In genomic region chr8:87234336-87234735, GRCm38 (mm10) we compare ENCODE assay signal across 13 mouse cellular contexts.
DNase-seq lines count a peak whose midpoint lies in the region; ATAC-seq and TF ChIP-seq lines count a peak whose summit lies in the region.
"Had no signal": no experiment of that assay in that cellular context is flagged by ENCODE, and none has a peak within 500 bp of the region (broad histone marks: within the 10 kb centered on the region; RNA-seq: fewer than 3 reads in every experiment).

No protein-coding gene starts in this region.

- no peaks in the 10 kb centered on the region for H3K79me2 ChIP-seq in heart, adult 2 months (replicated peaks; ENCODE audit: control insufficient read depth, insufficient read depth, low read length)

- no peaks in the 10 kb centered on the region for H3K27me3 ChIP-seq in kidney, embryonic 14.5 days (ENCODE audit: control insufficient read depth, insufficient read depth, low read length)
- no peaks in the 10 kb centered on the region for H3K27me3 ChIP-seq in hindbrain, embryonic 16.5 days (replicated peaks; ENCODE audit: control insufficient read depth, insufficient read depth, low read length)
- H3K27me3 ChIP-seq in neural tube, embryonic 15.5 days (replicated peaks) = no peaks in the 10 kb centered on the region
- H3K27me3 ChIP-seq in heart, adult 2 months (ENCODE audit: control insufficient read depth, insufficient read depth, low read length) = no peaks in the 10 kb centered on the region
- H3K27me3 ChIP-seq in intestine, embryonic 16.5 days (replicated peaks; ENCODE audit: control insufficient read depth, insufficient read depth, low read length) = no peaks in the 10 kb centered on the region
- H3K27me3 ChIP-seq: liver, embryonic 15.5 days had no signal

- H3K27ac ChIP-seq in kidney, embryonic 14.5 days (ENCODE audit: low read depth, low read length) = no peak overlapping the region
- 0 out of 2 replicates have a peak overlapping the region, but pooled peaks have one; percentile 9 for H3K27ac ChIP-seq in hindbrain, embryonic 16.5 days (ENCODE audit: low read depth, low read length)
- H3K27ac ChIP-seq in neural tube, embryonic 15.5 days (replicated peaks) = peak overlapping the region; percentile 37; the same call in 1 of the 2 replicates
- no peak overlapping the region for H3K27ac ChIP-seq in heart, adult 2 months
- H3K27ac ChIP-seq in intestine, embryonic 16.5 days (ENCODE audit: low read length) = no peak overlapping the region
- H3K27ac ChIP-seq: embryonic facial prominence, embryonic 10.5 days; heart, embryonic 13.5 days; liver, embryonic 15.5 days had no signal

- TF ChIP-seq POLR2A in heart, adult 2 months (IDR thresholded peaks at IDR 0.05; ENCODE audit: insufficient read depth, low read depth, low read length) = no peak

- 78% methylated on average over 5 of the region's 5 CpGs for WGBS in kidney, embryonic 14.5 days
- 25% methylated on average over 5 of the region's 5 CpGs for WGBS in hindbrain, embryonic 16.5 days
- WGBS in neural tube, embryonic 15.5 days = 51% methylated on average over 5 of the region's 5 CpGs
- 73% methylated on average over 5 of the region's 5 CpGs for WGBS in heart, adult 2 months
- WGBS in intestine, embryonic 16.5 days = 82% methylated on average over 5 of the region's 5 CpGs

- no peaks in the 10 kb centered on the region for H3K36me3 ChIP-seq in kidney, embryonic 14.5 days (ENCODE audit: control insufficient read depth, insufficient read depth, low read length)
- no peaks in the 10 kb centered on the region for H3K36me3 ChIP-seq in hindbrain, embryonic 16.5 days (ENCODE audit: control insufficient read depth, insufficient read depth, low read length)
- no peaks in the 10 kb centered on the region for H3K36me3 ChIP-seq in neural tube, embryonic 15.5 days
- H3K36me3 ChIP-seq in heart, adult 2 months (ENCODE audit: control insufficient read depth, insufficient read depth, low read length) = no peaks in the 10 kb centered on the region
- no peaks in the 10 kb centered on the region for H3K36me3 ChIP-seq in intestine, embryonic 16.5 days (ENCODE audit: control insufficient read depth, insufficient read depth, low read length)
- H3K36me3 ChIP-seq: embryonic facial prominence, embryonic 10.5 days; heart, embryonic 13.5 days; liver, embryonic 15.5 days had no signal

- no peak overlapping the region for H3K9ac ChIP-seq in kidney, embryonic 14.5 days (ENCODE audit: low read depth, low read length)
- H3K9ac ChIP-seq in hindbrain, embryonic 16.5 days (ENCODE audit: low read depth, low read length) = no peak overlapping the region
- no peak overlapping the region for H3K9ac ChIP-seq in neural tube, embryonic 15.5 days (replicated peaks)
- H3K9ac ChIP-seq in heart, adult 2 months (ENCODE audit: low read depth, low read length) = no peak overlapping the region
- H3K9ac ChIP-seq in intestine, embryonic 16.5 days (ENCODE audit: low read depth, low read length) = no peak overlapping the region
- H3K9ac ChIP-seq: heart, embryonic 13.5 days; liver, embryonic 15.5 days had no signal

- no peak for DNase-seq in kidney, adult 11 months
- peak; percentile 92 to 95 for DNase-seq in cerebellum, postnatal 10 days
- DNase-seq in adrenal gland, adult (ENCODE audit: inconsistent age in 2 of 2, low spot score in 1 of 2) = no peak
- DNase-seq in heart, adult 2 months = no peak
- DNase-seq: adrenal gland, postnatal 14 days; thymus, postnatal 36 days had no signal

- peaks cover 10% of the 10 kb centered on the region; the same call in 1 of the 2 replicates for H3K4me1 ChIP-seq in kidney, embryonic 14.5 days (ENCODE audit: control insufficient read depth, insufficient read depth, low read length)
- peaks cover 38% of the 10 kb centered on the region for H3K4me1 ChIP-seq in hindbrain, embryonic 16.5 days (ENCODE audit: control insufficient read depth, insufficient read depth, low read depth, low read length)
- peaks cover 44% of the 10 kb centered on the region for H3K4me1 ChIP-seq in neural tube, embryonic 15.5 days
- no peaks in the 10 kb centered on the region for H3K4me1 ChIP-seq in heart, adult 2 months (ENCODE audit: control insufficient read depth, insufficient read depth, low read length)
- H3K4me1 ChIP-seq in intestine, embryonic 16.5 days (ENCODE audit: control insufficient read depth, insufficient read depth, low read length) = 0 out of 2 replicates have a peak, but pooled peaks cover 5% of the 10 kb centered on the region
- H3K4me1 ChIP-seq: liver, embryonic 15.5 days had no signal

- ATAC-seq in kidney, embryonic 14.5 days (ENCODE audit: low FRiP score, low TSS enrichment) = 0 out of 2 replicates have a peak, but pooled peaks have one; percentile 16
- peak; percentile 32 for ATAC-seq in hindbrain, embryonic 16.5 days
- no peak for ATAC-seq in neural tube, embryonic 15.5 days (ENCODE audit: low FRiP score)
- no peak for ATAC-seq in intestine, embryonic 16.5 days

- TF ChIP-seq CTCF in heart, adult 2 months (IDR thresholded peaks at IDR 0.05) = no peak

- no peaks in the 10 kb centered on the region for H3K9me3 ChIP-seq in kidney, embryonic 14.5 days (ENCODE audit: control insufficient read depth, low read length)
- no peaks in the 10 kb centered on the region for H3K9me3 ChIP-seq in hindbrain, embryonic 16.5 days (ENCODE audit: control insufficient read depth, low read length)
- H3K9me3 ChIP-seq in neural tube, embryonic 15.5 days (replicated peaks) = no peaks in the 10 kb centered on the region
- no peaks in the 10 kb centered on the region for H3K9me3 ChIP-seq in intestine, embryonic 16.5 days (ENCODE audit: control insufficient read depth, low read length)
- H3K9me3 ChIP-seq: embryonic facial prominence, embryonic 10.5 days; heart, embryonic 13.5 days; liver, embryonic 15.5 days had no signal

- no peak overlapping the region for H3K4me3 ChIP-seq in kidney, embryonic 14.5 days (ENCODE audit: low read length)
- no peak overlapping the region for H3K4me3 ChIP-seq in hindbrain, embryonic 16.5 days (ENCODE audit: low read length)
- H3K4me3 ChIP-seq in neural tube, embryonic 15.5 days (replicated peaks) = no peak overlapping the region
- no peak overlapping the region for H3K4me3 ChIP-seq in heart, adult 2 months
- no peak overlapping the region for H3K4me3 ChIP-seq in intestine, embryonic 16.5 days (ENCODE audit: low read length)
- H3K4me3 ChIP-seq: embryonic facial prominence, embryonic 10.5 days; heart, embryonic 13.5 days; liver, embryonic 15.5 days had no signal

- H3K4me2 ChIP-seq in kidney, embryonic 14.5 days (replicated peaks; ENCODE audit: low read depth, low read length) = no peak overlapping the region
- H3K4me2 ChIP-seq in hindbrain, embryonic 16.5 days (ENCODE audit: low read length) = no peak overlapping the region
- H3K4me2 ChIP-seq in neural tube, embryonic 15.5 days = no peak overlapping the region
- H3K4me2 ChIP-seq in intestine, embryonic 16.5 days (ENCODE audit: low read depth, low read length) = no peak overlapping the region
- H3K4me2 ChIP-seq: heart, embryonic 13.5 days; liver, embryonic 15.5 days had no signal

- intact Hi-C loops in heart, adult 2 months (cut with DNase I) = no loop called here

- no peak for TF ChIP-seq EP300 in heart, adult 2 months (IDR thresholded peaks at IDR 0.05; ENCODE audit: insufficient read depth, low read depth, low read length)

Comparison
In these comparisons a context has a peak if more than half of its experiments do, and no peak if none do; other contexts are left out.
1. ATAC-seq: peak in kidney, embryonic 14.5 days (single experiment) and hindbrain, embryonic 16.5 days (single experiment); none in neural tube, embryonic 15.5 days (single experiment) and intestine, embryonic 16.5 days (single experiment).
2. H3K27ac ChIP-seq: peak in hindbrain, embryonic 16.5 days (single experiment) and neural tube, embryonic 15.5 days (single experiment); none in kidney, embryonic 14.5 days (single experiment), heart, adult 2 months (single experiment) and intestine, embryonic 16.5 days (single experiment).
3. DNase-seq: peak in cerebellum, postnatal 10 days (2 of 2); none in kidney, adult 11 months (single experiment), adrenal gland, adult (0 of 2) and heart, adult 2 months (0 of 2).